Mouse (Mus musculus): ENCODE measurements around the gene Bcar1.
A peak's percentile ranks its signal among the peaks of the same experiment; 100 is the strongest.

Bcar1 gene

DNA sequence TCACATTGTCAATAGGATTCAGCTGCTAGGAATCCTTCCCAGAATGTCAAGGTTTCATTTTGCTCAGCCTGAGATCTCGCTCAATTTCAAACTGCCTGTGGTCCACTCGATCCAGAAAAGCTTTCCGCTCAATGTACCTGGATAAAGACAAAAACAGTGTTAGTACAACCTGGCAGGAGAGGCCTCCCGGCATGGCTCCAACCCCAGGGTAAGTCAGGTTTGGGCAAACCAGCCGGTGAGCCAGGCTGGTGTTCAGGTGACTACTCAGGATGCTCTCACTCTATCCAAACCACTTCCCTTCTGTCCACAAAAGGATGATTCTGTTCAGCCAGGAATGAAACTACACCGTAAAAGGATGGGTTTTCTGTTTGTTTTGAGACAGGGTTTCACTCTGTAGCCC is 25.0 kb upstream of the Bcar1 start:
- no peak for DNase-seq

DNA sequence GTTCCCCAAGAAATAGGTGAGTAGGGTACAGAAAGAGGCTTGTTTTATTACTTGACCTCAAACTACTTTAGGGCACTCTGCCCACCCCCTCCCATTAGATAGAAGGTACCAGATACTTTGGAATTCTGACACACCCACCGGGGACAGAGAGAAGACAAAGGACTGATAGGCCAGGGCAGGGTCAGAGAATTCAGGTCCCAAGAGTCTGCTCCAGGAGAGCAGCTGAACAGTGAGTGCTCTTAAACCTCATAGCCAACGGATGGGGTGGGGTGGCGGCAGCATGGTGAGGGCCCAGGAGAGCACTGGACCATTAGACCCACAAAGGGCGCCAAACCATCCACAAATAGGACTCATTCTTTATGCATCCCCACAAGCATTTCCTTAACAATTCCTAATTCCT is 22.0 kb upstream of the Bcar1 start:
- DNase-seq = no peak

DNA sequence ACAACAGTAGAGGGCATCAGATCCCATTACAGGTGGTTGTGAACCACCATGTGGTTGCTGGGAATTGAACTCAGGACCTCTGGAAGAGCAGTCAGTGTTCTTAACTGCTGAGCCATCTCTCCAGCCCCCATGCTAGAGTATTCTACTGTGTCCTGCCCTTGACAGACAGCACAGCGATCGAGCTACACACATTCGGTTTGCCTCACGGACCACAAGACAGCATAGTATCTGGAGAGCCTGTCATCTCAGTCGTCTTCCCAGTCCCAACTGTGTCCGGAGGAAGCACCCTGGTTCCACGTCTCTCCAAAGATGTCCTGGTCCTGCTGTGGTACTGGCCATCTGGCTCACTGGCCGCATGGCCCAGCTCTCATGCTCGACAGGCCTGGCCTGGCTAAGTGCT is 21.5 kb upstream of the Bcar1 start:
- DNase-seq = no peak

DNA sequence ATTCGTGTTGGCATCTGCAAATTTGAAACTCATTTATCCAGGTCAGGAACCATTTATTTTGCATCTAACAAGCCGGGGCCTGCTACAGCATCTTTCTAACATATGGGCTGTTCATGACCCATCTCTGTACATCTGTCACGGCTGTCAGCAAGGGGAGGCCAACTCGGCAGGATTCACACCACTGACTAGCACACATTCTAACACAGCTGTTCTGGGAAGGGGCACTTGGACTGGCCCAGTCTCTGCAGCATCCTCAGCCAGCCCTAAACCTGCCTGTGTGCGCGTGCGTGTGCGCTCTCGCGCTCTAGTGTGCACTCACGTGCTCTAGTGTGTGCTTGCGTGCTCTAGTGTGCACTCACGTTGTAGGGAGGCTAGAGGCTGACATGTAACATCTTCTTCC is 17.1 kb upstream of the Bcar1 start:
- DNase-seq = no peak

DNA sequence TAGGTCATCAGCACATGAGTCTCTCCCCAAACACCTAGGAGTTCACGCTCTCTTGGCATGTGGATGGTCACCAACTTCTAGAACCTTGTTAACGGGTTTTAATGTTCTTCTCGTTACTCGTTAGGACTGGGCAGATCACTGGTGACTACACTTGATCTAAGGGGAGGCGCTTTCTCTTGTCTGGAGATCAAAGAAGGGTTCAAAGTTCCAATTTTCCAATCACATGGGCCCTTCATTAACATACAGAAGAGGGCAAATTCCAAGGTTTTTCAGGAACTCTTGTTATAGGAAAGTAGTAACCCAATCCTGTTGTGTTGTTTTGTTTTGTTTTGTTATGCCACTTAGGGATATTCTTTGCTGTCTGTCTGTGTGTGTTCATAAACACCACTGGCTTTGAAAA is 15.2 kb upstream of the Bcar1 start:
- no peak for DNase-seq

DNA sequence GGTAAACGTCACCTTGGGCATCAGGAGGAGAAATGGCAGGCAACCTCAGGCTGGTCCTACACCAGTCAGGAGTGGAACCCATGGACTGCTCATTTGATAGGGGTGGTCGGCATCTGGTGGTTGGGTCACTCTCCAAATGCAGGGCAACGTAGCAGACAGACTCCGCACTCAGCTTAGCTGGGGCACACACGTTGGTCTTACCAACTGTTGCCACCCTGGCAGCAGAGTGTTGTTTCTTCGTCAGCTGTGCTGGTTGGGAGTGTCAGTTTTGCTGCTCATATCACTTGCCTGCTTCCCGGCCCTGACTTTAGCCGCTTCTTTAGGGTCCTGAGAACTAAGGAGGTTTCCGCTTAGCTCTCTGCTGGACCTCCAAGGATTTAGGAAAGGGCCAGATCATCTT is 14.0 kb upstream of the Bcar1 start:
- DNase-seq = no peak

DNA sequence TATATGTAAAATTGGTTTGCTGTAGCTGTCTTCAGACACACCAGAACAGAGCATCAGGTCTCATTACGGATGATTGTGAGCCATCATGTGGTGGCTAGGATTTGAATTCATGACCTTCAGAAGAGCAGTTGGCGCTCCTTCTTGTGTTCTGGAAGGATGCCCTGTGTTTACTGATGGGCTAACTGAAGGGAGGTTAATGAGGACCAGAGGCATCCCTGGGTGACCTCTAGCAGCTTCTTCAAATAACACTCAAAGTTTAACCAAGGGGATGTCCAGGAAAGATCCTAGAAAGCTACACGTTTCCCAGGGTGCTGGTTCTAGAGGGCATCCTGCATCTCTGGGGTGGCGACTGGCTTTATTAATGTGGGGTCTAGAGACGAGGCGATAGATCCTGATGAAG is 11.1 kb upstream of the Bcar1 start:
- peak in 1 of 2 experiments; percentile 45 for DNase-seq

DNA sequence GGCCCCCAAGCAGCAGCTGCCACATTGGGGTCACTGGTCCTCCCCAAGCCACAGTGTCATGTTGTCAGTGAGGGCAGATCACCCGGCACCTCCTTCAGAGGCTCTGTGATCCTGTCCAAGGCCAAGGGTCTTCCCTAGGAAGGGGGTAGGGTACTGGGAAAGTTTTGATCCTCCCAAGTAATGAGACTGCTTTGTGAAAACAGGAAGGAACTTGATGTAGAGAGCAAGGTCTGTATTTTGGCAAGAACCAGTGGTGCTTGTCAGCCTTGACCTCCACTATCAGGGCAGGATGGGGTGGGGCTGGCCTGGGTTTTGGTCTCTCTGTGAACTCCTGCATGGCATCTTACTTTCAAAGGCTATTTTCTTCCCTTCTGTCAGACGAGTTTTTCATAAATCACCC is 10.5 kb upstream of the Bcar1 start:
- peak; percentile 43 to 57 for DNase-seq

DNA sequence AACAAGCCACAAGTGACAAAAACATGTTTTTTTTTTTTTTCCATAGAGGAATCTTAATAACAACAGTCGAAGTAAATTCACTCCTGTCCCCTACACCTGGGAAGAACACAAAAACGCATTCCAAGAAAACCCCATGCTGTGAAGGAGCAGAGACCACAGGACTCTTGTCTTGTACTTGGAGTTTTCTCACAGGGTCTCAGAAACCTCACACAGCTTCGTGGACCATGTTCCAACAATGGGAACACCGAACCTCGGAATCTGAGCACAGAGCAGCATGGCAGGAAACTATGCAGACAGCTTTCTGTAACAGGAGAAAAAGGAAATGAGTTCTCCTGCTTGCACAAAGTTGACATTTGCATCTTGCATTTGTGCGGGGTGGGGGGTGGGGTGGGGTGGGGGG is 5.2 kb upstream of the Bcar1 start:
- DNase-seq = no peak

DNA sequence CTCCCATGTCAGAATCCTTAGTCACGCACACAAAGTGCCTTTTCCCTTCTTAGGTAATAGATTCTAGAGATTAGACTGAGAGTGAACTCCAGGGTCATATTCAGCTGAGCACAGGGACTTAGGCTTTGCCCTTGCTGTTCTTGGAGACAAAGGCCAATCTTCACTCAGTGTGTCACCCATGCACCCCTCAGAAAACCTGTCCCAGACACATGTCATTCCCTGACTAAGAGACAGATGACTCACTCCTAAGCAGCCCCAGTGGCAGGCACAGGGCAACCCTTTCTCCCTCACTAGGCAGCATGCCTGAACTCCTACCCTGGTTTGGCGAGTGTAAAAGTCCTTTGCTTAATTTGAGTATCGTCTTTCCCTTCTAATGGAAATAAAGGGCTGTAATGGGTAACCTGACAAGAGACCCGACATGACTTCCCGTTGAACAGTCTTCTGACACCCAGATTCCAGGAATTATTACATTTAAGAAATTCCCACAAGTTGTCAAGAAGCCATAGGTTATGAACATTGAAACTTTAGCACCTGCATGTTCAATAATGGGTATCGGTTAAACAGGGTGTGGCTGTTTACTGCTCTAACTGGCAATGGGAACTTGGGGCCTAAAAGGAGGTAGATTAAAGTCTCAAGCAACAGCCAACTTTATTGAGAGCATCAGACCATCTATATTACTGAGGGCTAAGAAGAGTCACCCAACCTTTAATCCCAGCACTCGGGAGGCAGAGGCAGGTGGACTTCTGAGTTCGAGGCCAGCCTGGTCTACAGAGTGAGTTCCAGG is 4.4 kb upstream of the Bcar1 start:
- peak in 1 of 2 experiments; percentile 8 for DNase-seq

DNA sequence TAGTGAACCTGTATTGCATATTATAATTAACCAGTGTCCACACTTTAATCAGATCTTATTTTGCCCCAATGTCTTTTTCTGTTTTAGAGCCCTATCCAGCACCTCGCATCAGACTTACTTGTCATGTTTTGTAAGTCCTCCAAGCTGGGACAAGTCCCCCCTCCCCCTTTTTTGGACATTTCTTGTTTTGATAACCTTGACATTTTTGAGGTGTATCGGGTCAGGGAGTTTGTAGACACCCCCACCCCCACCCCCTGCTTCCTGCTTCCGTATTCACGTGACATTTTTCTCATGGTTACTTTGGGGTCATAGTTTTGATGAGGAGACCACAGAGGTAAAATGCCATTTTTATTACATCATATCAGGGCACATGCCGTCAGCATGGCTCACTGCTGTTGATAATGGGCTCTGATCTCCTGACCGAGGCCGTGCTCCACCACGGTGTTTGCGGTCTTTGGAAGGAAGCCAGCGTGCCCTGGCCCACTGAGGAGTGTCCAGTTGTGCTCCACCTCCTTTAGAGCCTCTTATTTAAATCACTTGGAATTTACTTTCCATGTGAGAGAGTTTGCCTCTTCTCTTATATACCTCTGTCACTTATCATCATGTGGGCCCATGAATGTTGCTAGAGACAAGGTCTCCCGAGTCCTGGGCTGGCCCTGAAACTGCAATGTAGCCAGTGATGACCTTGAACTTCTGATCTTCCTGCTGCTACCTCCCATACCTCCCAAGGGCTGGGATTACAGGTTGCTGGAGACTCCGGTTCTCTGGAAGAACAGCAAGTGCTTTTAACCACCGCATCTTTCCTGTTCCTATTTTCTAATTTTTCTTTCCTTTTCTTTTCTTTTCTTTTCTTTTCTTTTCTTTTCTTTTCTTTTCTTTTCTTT is 3.2 kb upstream of the Bcar1 start:
- DNase-seq = no peak

DNA sequence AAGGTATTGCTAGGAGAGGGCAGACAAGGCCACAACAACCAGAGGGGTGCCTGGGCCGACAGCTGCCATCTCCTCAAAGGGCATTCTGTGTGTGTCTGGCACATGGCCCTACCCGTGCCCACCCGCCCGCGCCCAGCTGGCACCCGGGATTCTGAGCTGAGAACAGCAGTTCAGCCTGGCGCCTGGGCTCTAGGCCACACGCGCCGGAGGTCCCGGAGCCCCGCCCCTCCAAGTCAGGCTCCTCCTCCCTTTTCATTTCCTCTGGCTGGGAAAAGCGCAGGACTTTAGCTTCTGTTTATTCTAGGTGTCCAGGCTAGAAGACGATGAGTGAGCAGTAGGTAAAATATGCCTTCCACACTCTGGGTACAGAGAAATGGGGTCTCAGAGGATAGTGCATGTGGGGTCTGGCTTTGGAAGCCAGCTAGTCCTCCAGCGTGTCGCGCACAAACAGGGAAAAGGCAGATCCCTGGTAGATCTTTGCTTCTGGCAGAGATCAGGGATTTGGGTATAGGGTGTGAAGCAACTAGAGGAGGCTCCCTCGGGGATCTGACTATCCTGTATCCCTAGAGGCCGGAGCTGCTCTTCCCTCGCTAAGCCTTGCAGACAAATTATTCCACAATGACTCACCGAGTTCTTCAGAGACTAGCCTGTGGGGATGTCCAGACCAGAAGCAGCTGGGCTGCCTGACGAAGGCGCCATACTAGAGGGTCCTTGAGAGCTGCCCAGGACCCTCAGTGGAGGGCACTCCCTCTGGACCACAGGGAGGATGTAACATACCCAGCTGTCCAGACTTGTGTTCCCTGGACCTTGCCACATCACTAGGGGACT is 2.2 kb upstream of the Bcar1 start:
- DNase-seq = peak; percentile 87 to 91

DNA sequence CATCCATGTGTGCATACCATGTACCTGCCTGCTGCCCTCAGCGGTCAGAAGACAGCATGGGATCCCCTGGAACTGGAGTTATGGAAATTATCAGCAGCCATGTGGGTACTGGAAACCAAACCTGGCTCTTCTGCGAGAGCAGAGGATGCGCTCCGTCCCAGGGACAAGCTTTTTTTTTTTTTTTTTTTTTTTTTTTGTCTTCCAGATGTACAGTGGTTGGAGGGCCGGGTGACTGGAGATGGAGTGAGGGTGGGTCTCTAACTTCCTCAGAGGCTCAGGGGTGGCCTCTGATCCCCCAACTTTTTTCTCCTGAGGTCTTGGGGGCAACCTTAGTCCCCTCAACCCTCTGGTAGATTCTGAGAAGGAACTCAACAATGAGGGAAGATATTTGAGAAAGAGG is 1.5 kb upstream of the Bcar1 start:
- DNase-seq = peak in 1 of 2 experiments; percentile 10

DNA sequence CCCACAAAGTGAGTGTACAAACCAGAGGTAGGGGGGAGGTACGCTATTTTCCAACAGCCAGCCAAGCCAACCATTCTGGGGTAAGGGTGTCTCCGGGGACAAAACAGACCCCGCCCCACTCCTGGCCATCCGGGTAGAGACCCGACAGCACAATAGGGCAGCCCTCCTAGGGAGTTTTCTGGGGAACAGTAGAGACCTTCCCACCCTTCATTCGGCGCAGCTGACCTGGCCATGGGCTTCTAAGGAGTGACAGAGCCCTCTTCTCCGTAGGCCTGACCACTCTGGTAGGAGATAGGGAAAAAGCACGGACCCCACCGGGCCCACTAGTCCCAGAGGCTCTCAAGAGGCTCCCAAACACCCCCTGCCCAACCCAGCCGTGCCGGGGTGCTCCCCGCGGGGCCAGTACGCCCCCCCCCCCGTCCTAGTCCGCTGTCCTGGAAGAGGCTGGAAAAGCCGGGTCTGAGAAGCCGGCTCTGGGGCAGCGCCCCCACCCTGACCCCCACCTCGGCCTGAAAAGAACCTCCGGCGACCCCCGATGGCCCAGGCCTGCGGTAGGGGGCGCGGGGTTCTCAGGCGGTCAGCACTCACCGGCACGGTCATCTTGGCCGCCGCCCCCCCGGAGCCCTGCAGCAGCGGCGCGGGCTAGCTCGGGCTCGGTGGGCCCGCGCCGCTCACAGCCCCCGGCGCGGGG is 363 bp downstream of the Bcar1 start:
- peak in 1 of 2 experiments; percentile 26 for DNase-seq

DNA sequence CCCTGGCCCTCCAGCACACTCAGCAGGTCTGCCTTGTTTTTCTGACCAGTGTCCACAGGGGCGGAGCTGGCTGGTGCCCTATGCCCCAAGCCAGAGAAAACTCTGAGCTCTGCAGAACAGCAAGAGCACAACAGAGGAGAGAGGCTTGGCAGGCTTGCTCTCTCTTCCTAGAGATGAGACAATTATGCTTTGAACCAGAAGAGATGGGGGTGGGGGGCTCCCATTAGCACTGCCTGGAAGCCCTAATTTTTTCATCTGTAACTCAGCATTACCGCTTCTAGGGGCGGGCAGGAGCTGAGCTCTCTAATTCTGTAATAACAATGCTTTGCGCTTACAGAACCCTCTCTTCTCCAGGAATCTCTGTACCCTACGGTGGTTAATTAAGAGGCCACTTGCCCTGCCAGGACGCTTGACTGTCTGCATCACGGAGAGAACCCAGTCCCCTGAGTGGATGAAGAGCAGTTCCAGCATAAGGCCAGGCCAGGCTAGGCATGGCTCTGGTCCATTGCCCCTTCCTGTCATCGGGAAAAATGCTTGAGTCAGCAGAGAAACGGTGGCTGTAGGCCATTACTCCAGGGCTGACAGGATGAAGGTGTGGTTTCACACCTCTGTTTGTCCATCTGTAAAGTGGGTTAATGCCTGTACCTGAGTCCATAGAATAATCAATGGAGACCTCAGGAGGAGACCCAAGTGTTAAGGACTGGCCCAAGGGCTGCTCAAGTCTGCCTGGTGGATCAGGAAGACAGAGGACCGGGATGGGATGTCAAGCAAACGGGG is 1.2 kb downstream of the Bcar1 start:
- DNase-seq = peak; percentile 84

DNA sequence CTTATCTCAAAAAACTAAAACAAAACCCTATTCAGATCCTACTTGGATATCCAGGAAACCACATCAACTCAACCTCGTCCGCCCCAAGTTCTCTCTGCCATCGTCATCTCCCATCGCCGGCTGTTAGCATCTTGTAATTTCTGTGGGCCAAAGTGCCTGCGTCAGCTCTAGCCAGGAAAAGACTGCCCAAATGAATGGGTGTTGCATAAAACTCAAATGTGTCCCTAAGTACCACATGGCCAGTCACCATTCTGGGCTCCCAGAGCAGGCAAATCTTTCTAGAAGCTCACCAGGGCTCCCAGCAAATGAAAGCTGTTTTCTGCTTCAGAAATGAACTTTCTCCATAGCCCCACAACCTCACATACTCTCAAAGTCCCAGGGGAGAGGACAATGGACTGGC is 2.1 kb downstream of the Bcar1 start:
- DNase-seq = peak in 1 of 2 experiments; percentile 33

DNA sequence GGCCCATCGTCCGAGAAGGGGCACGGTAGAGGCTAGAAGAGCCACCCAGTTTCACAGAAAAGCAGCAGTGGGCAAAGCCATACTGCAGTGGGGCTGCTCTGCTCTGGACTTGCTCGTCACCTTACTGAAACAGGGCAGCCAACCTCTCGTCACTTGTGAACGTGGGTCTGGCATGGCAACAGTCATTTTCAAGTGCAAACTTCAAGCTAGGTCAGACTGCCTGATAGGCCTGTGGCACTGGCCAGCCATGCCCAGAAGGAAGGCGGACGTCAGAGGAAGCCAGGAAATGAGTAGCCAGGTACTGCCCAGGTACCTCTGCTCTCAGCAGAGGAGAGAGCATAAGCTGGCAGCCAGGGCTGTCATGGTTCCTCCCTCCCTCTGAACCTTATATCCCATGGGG is 2.6 kb downstream of the Bcar1 start:
- peak in 1 of 2 experiments; percentile 63 for DNase-seq

DNA sequence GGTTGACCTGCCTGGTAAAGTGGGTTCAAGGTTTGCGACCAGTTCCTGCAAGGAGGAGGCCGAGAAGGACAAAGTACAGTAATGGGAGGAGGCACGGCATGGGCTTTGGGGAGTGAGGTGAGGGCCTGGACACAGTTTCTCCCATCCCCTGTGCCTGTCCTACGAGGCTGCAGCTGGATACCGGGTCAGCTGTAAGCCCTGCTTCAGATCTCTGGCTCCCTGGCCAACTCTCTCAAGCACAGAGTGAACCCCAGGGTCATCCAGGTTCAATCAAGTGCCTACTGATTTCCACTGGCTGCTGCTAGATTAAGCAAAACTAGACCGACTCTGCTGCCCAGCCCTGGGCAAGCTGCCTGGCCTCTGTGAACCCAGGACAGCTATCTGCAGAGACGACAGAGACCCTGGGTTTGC is 3.3 kb downstream of the Bcar1 start:
- DNase-seq = peak; percentile 74 to 83

DNA sequence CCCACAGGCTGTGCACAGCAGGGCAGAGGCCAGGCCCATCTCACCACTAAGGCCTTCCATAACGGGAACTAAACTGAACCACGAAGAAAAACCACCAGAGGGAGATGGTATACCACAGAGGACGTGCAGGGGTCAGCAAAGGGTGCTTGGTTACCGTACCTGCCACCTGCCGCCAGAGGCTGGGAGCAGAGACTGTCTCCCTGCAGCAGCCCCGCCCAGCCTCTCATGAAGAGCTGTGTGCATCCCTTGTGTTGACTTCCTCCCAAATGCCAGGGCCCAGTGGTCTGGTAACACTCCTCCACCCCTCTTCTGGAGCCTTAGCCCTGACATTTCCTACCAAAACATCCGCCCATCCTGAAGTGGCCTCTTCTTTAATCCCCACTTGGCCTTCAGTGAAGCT is 4.0 kb downstream of the Bcar1 start:
- DNase-seq = peak in 1 of 2 experiments; percentile 22

DNA sequence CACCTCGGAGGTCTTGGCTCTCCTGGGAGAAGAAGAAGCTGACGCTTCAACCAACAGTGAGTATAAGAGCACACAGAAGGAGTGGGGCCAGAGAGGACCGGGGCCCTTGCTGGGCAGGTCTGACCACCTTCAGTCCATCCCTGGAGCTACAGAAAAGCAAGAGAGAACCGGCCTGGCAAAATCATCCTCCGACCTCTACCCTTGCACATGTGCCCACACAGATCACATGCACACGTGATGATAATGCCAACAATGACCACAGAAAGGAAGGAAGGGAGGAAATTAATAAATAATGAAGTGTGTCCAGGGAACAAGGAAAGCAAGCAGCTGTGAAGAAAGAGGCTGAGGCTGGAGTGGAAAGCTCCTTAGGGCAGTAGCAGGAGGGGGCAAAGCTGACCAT is 4.7 kb downstream of the Bcar1 start:
- DNase-seq = peak in 1 of 2 experiments; percentile 56

DNA sequence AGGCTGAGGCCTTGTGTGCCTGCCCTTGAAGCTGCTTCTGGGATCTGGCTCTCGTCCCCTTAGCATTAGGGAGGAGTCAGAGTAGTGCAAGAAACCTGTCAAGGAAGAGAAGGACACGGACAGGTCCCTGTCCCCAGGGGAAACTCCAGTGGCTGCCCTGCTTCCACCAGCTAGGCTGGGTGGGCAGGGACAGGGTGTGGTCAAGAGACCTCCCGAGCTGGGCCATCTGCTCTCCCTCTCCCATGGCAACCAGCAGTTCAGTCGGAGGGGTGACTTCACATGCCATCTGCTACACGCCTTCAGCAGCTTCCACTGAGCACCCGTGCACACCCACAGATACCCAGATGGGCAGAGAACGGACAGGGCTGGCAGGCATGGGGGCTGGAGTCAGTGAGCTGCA is 7.3 kb downstream of the Bcar1 start:
- DNase-seq = peak; percentile 5 to 13

DNA sequence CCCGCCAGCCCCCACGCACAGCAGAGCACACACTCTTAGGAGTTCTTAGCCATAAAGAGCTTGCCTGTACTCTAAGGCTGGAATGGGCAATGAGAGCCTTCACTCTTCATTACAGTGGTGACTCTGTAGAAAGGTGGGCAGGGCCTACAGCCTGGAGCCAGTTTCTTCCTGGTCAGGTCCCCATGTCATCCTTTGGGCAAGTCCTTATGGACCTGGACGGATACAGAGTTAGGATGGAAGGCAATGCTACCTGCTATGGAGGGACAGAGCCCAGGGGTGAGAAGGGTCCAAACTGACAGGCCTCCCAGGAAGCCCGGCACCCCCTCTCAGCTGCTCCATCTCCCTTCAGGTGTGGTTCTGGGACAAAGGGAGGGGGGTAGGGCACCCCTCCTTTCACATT is 7.8 kb downstream of the Bcar1 start:
- no peak for DNase-seq

Data from kidney, adult 8-10 months (tissue).